Mouse (Mus musculus) liver, embryonic 16.5 days (tissue): ENCODE results near the gene Neurl3. TPM values are rescaled to one million over a fixed set of nuclear protein-coding genes. Genes with fewer than 3 reads are reported as not detected.
A peak's percentile ranks its signal among the peaks of the same experiment; 100 is the strongest.

ENCODE experiments used
- ATAC-seq: fragments of 200-750 bp; cut with Nextera tagmentation; 2 replicates; pipeline ENCODE4 v1.8.0; 2017; ENCODE audit warnings: low read depth, mild to moderate bottlenecking, moderate number of reproducible peaks, moderate library complexity
- H3K27ac ChIP-seq: fragments of 300-500 bp; sonication (generic); 2 replicates; pipeline ENCODE4 v1.5.1; 2014; ENCODE audit warnings: mild to moderate bottlenecking, low read length
- H3K27me3 ChIP-seq: fragments of 300-500 bp; sonication (generic); 2 replicates; pipeline ENCODE4 v1.6.1; 2014; ENCODE audit warnings: low read depth, low read length, mixed read lengths; ENCODE audit not compliant: control insufficient read depth, insufficient read depth
- H3K36me3 ChIP-seq: fragments of 300-500 bp; sonication (generic); 2 replicates; pipeline ENCODE4 v1.6.1; 2014; ENCODE audit warnings: mild to moderate bottlenecking; ENCODE audit not compliant: control insufficient read depth, insufficient read depth
- H3K4me1 ChIP-seq: fragments of 300-500 bp; sonication (generic); 2 replicates; pipeline ENCODE4 v1.6.1; 2014; ENCODE audit warnings: low read depth, low read length, mixed read lengths; ENCODE audit not compliant: control insufficient read depth
- H3K4me2 ChIP-seq: fragments of 300-500 bp; sonication (generic); 2 replicates; pipeline ENCODE4 v1.6.1; 2014; ENCODE audit warnings: low read depth, low read length, mixed read lengths
- H3K4me3 ChIP-seq: fragments of 300-500 bp; sonication (generic); 2 replicates; pipeline ENCODE4 v1.5.1; 2014; ENCODE audit warnings: low read depth, mild to moderate bottlenecking, low read length
- H3K9ac ChIP-seq: fragments of 300-500 bp; sonication (generic); 2 replicates; pipeline ENCODE4 v1.6.1; 2014; ENCODE audit warnings: low read depth, low read length
- H3K9me3 ChIP-seq: fragments of 300-500 bp; sonication (generic); replicated peaks from 2 replicates; pipeline ENCODE4 v1.6.1; 2016; ENCODE audit warnings: low read length; ENCODE audit not compliant: control insufficient read depth
- WGBS: fragments of 180-500 bp; shearing (Covaris S2); extraction: QIAGEN DNeasy Blood & Tissue Kit; methylation state at CpG from one replicate; pipeline ENCODE4 v1.1.7; 2014; ENCODE audit not compliant: insufficient replicate concordance; 5-methylcytosine and 5-hydroxymethylcytosine counted together
- polyA plus RNA-seq: library from polyadenylated mRNA; unstranded; fragments of >200 nt; fragmentation: Nextera tagmentation; extraction: Ambion mirVana; gene quantifications from 2 replicates; pipeline ENCODE4 v1.2.1, GENCODE M21; 2015

The Neurl3 gene
- polyA plus RNA-seq, 1 experiment from 2014 or later: 3.1 TPM

GRCm38 (mm10) chr1:36280938-36281337 lies 6.5 kb upstream of the Neurl3 start:
- H3K4me2 ChIP-seq: no peak overlapping the region
- WGBS: 70% methylated on average over 3 of the region's 3 CpGs
- no peaks in the 10 kb centered on the region for H3K4me1 ChIP-seq
- H3K27ac ChIP-seq: no peak overlapping the region
- no peak overlapping the region for H3K4me3 ChIP-seq
- H3K36me3 ChIP-seq: no peaks in the 10 kb centered on the region
- H3K9ac ChIP-seq: no peak overlapping the region
- ATAC-seq: no peak
- H3K9me3 ChIP-seq: no peaks in the 10 kb centered on the region
- no peaks in the 10 kb centered on the region for H3K27me3 ChIP-seq

DNA sequence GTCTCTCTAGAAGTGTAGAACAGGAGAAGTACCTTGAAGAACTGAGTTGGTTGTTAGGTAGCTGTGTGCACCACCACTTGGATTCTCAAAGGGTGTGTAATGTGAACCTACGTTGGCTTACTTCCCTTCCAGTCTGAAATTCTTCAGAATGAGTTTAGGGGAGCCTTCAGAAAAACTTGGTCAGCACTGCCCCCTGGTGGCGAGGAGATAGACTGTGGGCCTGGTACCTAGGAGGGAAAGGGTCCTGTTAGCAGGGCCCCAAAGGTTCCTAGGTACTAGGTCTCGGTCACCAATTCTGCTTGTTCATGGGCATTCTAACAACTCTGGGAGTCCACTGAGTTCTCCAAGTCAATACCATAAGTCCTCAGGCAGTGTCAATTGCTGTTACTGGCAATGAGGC lies 4.7 kb upstream of the Neurl3 start:
- Histone ChIP-seq H3K27ac (no peak overlapping the region), H3K4me2 (no peak overlapping the region), H3K4me1 (no peaks in the 10 kb centered on the region; the same call in none of the 2 replicates), H3K4me3 (no peak overlapping the region), H3K9me3 (no peaks in the 10 kb centered on the region), H3K36me3 (no peaks in the 10 kb centered on the region), H3K9ac (no peak overlapping the region), H3K27me3 (no peaks in the 10 kb centered on the region)
- 17% methylated on average over 3 of the region's 3 CpGs for WGBS
- ATAC-seq: no peak

DNA sequence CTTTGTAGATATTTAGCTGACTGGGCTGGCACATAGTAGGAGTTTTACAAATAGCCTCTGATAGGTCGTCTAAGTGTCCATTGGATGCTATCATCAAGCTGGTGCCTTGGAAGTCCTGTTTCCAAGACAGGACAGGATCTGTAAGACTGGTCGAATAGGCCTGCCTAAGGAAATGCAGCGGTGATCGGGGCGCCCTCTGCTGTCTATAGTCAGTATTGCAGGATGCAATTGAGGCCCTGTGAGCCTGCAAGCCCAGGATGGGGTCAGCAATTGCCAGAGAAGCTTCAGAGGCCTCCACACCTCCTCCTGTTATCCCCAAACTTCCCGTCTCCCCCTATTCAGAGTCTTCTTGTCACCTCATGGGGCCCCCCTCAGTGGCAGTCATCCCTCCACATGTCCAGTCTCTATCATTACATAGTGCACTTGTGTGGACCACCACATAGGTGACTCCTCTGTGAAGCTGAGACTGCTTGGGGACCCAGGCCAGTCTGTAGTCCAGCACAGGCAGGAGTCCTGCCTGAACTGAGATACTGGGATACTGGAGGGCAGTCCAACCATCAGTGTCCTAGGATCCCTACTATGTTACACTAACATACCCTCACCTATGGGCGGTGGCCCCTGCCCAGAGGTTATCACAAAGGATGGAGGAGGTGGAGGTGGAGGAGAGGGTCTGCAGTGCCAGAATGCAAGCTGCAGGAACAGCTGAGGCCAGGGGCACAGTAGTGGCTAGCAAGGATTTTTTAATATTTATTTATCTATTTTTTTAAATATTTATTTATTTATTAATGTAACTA lies 3.0 kb upstream of the Neurl3 start:
- WGBS: 18% methylated on average over 7 of the region's 7 CpGs
- Histone ChIP-seq H3K4me1 (peaks cover 9% of the 10 kb centered on the region), H3K27ac (no peak overlapping the region), H3K36me3 (no peaks in the 10 kb centered on the region), H3K9ac (no peak overlapping the region), H3K27me3 (no peaks in the 10 kb centered on the region), H3K4me3 (no peak overlapping the region), H3K9me3 (no peaks in the 10 kb centered on the region), H3K4me2 (no peak overlapping the region)
- no peak for ATAC-seq

DNA sequence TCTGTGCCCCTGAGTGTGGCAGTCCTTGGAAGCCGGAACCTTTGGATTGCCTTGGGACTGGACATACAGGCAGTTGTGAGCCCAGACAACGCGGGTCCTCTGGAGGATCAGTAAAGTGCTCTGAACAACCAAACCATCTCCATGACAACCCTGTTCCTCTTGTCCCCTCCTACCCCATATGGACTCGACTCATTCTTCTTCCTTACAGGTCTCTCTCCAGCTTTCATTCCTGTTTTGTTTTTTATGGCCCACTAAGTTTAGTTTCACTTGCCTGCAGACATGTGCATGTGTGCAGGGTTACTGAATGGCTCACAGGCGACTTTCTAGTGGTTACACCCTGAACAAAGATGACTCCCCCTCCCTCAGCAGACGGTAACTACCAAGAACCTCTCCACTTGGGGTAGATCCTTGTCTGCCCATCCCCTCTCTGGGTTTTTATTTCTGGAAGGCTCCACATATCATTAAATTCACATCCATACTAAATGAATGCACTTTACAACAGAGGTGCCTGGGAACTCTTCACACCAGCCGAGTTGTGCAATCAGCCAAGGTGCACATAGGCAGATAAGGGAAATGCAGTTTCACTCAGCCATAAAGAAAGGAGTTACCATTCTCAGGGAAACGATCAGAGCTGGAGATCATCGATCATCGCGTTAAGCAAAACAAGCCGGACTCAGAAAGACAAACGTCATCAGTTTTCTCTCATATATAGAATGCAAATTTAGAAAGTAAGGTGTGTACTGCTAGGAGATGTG lies 1.3 kb upstream of the Neurl3 start:
- Histone ChIP-seq H3K27me3 (no peaks in the 10 kb centered on the region), H3K4me3 (no peak overlapping the region), H3K4me1 (peaks cover 13% of the 10 kb centered on the region), H3K9me3 (no peaks in the 10 kb centered on the region), H3K27ac (no peak overlapping the region), H3K9ac (no peak overlapping the region), H3K4me2 (no peak overlapping the region), H3K36me3 (no peaks in the 10 kb centered on the region)
- ATAC-seq: no peak
- WGBS: 31% methylated on average over 13 of the region's 13 CpGs

DNA sequence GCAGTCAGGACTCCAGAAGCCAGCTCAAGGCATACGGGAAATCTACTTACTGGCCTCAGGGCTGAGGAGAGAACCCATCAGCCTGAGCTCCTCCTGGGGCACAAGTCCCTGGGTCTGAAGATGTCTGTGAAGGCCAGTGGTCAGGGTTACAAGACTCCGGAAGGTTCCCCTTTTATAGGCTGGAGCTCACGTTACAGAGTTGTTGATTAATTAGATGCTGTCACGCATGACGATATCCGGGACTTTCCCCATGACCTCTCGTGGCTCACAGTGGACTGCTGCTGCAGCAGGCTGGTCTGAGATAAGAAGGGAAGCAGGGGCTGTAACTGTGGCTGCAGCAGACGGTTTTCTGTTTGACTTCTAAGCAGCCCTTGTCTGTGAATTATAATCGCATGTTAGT lies 1.2 kb downstream of the Neurl3 start:
- Histone ChIP-seq H3K27me3 (no peaks in the 10 kb centered on the region), H3K27ac (no peak overlapping the region), H3K4me1 (peaks cover 16% of the 10 kb centered on the region), H3K4me2 (peak overlapping the region; percentile 28; the same call in 1 of the 2 replicates), H3K36me3 (no peaks in the 10 kb centered on the region), H3K9me3 (no peaks in the 10 kb centered on the region), H3K4me3 (peak overlapping the region; percentile 25), H3K9ac (no peak overlapping the region)
- peak; percentile 48 for ATAC-seq
- WGBS: 3% methylated on average over 9 of the region's 9 CpGs

GRCm38 (mm10) chr1:36272546-36272945 lies 1.9 kb downstream of the Neurl3 start:
- H3K36me3 ChIP-seq: no peaks in the 10 kb centered on the region
- no peak overlapping the region for H3K27ac ChIP-seq
- no peaks in the 10 kb centered on the region for H3K27me3 ChIP-seq
- WGBS: 20% methylated on average over 5 of the region's 5 CpGs
- peaks cover 16% of the 10 kb centered on the region for H3K4me1 ChIP-seq
- no peak; the same call in 1 of the 2 replicates for ATAC-seq
- no peak overlapping the region; the same call in 1 of the 2 replicates for H3K9ac ChIP-seq
- no peak overlapping the region for H3K4me3 ChIP-seq
- H3K9me3 ChIP-seq: no peaks in the 10 kb centered on the region
- H3K4me2 ChIP-seq: 0 out of 2 replicates have a peak overlapping the region, but pooled peaks have one; percentile 28

DNA sequence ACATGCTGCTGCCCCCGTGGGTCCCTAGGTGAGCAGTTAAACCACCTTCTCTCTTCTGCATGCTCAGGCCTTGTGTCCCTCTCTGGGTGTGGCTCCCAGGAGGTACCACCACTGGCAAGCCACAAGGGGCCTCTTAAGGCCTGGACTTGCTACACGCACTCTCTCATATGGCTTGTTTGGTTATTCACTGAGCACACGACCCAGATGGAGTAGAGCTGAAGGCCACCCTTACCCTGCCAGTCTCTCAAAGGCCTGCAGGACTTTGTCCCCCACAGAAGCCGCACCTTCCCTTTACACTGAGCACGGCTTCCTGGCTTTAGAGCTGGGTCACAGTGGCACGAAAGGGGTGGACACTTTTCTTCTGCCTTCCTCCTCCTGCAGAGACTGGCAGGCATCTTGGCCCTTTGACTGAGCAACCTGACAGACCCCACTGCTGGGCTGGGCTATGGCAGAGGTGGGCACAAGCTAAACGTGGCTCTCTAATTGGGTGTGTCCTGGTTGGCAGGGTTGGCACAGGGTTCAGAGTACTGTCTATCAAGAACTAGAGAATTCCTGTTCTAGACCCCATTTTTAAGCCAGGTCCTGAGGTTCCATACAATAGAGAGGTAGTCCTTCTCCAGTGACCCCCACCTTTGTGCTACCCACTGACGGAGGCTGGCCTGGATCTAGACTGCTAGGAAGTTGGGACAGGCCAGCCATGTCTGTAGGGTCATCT lies 2.8 kb downstream of the Neurl3 start:
- no peak for ATAC-seq
- no peaks in the 10 kb centered on the region for H3K9me3 ChIP-seq
- H3K4me3 ChIP-seq: no peak overlapping the region
- no peaks in the 10 kb centered on the region for H3K27me3 ChIP-seq
- H3K9ac ChIP-seq: no peak overlapping the region
- peak overlapping the region; percentile 18; the same call in 1 of the 2 replicates for H3K27ac ChIP-seq
- H3K4me1 ChIP-seq: peaks cover 16% of the 10 kb centered on the region
- H3K4me2 ChIP-seq: no peak overlapping the region
- no peaks in the 10 kb centered on the region for H3K36me3 ChIP-seq
- WGBS: 26% methylated on average over 8 of the region's 8 CpGs

DNA sequence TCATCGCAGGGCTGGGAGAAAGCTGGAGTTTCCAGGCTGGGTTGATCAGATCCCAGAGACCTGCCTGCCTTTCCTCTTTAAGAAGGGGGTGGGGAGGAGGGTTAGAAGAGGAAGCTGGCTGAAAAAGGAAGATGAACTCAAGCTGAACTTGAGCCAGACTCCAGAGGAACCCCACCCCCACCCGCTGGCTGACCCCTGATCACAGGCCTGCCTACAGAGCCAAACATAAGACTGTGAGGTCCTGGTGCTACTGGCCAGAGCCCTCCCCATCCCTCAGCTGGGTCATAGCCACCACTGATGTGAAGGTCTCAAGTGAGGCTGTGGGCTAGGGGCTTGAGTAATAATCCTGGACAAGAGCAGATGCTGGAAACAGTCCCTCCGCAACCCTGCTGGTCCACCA lies 3.8 kb downstream of the Neurl3 start:
- peak; percentile 40; the same call in 1 of the 2 replicates for ATAC-seq
- H3K36me3 ChIP-seq: no peaks in the 10 kb centered on the region
- no peaks in the 10 kb centered on the region for H3K27me3 ChIP-seq
- H3K4me1 ChIP-seq: peaks cover 16% of the 10 kb centered on the region
- no peak overlapping the region for H3K9ac ChIP-seq
- no peak overlapping the region for H3K4me2 ChIP-seq
- H3K9me3 ChIP-seq: no peaks in the 10 kb centered on the region
- no peak overlapping the region for H3K4me3 ChIP-seq
- WGBS: 25% methylated on average over 3 of the region's 3 CpGs
- H3K27ac ChIP-seq: 0 out of 2 replicates have a peak overlapping the region, but pooled peaks have one; percentile 21
